Mouse (Mus musculus) C2C12 (cell line): ENCODE measurements around the gene Stpg2. TPM values are rescaled to one million over a fixed set of nuclear protein-coding genes. Genes with fewer than 3 reads are reported as not detected.
"Not testable (repeated sequence)": the region's sequence is repeated elsewhere in the genome, so short reads cannot be mapped to it uniquely, and the experiment has no call there.

Source experiments
- H3K27me3 ChIP-seq: one replicate; pipeline ENCODE4 v1.6.1; 2011; ENCODE audit not compliant: control insufficient read depth, insufficient read depth, insufficient read length
- H3K36me3 ChIP-seq: one replicate; pipeline ENCODE4 v1.6.1; 2011; ENCODE audit not compliant: control insufficient read depth, insufficient read depth
- H3K4me3 ChIP-seq: one replicate; pipeline ENCODE4 v1.5.1; 2011; ENCODE audit warnings: mild to moderate bottlenecking, control low read depth; ENCODE audit not compliant: poor library complexity, insufficient read depth, severe bottlenecking
- H3K79me2 ChIP-seq: one replicate; pipeline ENCODE4 v1.6.1; 2011; ENCODE audit not compliant: control insufficient read depth, insufficient read depth
- H3K79me3 ChIP-seq: one replicate; pipeline ENCODE4 v1.6.1; 2011; ENCODE audit warnings: low read depth, control low read depth
- H3ac ChIP-seq: one replicate; pipeline ENCODE3; 2011; ENCODE audit warnings: low read depth; ENCODE audit not compliant: control insufficient read depth, insufficient read length
- CEBPB ChIP-seq: IDR thresholded peaks from one replicate; pipeline ENCODE4 v1.6.1; 2011; ENCODE audit warnings: low read depth, mild to moderate bottlenecking, control low read depth, moderate library complexity
- CTCF ChIP-seq: IDR thresholded peaks from one replicate; pipeline ENCODE4 v1.5.1; 2011; ENCODE audit not compliant: control insufficient read depth, insufficient read depth, insufficient read length
- FOSL1 ChIP-seq: IDR thresholded peaks from one replicate; pipeline ENCODE4 v1.8.0; 2011; ENCODE audit warnings: mild to moderate bottlenecking, low read length; ENCODE audit not compliant: poor library complexity, insufficient read depth, severe bottlenecking
- MAX ChIP-seq: IDR thresholded peaks from one replicate; pipeline ENCODE4 v1.6.1; 2011; ENCODE audit warnings: mild to moderate bottlenecking, control low read depth
- MYOD1 ChIP-seq: IDR thresholded peaks from one replicate; pipeline ENCODE4 v1.6.1; 2011; ENCODE audit warnings: low read depth; ENCODE audit not compliant: control insufficient read depth, insufficient read length
- MYOG ChIP-seq: IDR thresholded peaks from one replicate; pipeline ENCODE4 v1.6.1; 2011; ENCODE audit not compliant: control insufficient read depth, insufficient read length; ENCODE audit errors: extremely low read depth
- USF1 ChIP-seq: IDR thresholded peaks from one replicate; pipeline ENCODE4 v1.6.1; 2011; ENCODE audit warnings: low read depth, mild to moderate bottlenecking, control low read depth, moderate library complexity
- polyA plus RNA-seq: library from polyadenylated mRNA; unstranded; fragments of >200 nt; fragmentation: generic; extraction: Trizol; gene quantifications from one replicate; pipeline ENCODE4 v1.2.1, GENCODE M21; 2012; ENCODE audit warnings: missing spikeins

Gene Stpg2
- polyA plus RNA-seq, 1 experiment = not detected

DNA sequence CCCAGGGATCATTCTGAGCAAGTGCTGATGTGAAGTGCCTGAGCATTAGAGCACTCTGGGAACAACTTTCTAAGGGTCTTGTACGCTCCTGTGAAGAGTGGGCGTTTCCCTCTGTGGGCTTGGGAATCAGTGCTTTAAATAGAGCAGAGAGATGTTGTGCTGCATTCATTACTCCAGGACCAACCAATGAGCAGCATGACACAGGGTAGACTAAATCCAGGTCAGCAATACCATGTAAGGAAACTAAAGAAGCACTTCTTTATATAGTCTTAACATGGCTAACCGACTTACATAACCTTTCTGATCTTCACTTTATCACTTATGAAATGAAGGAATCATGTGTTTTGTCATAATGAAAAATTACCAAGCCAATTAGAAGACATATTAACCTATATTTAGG is 290.4 kb downstream of the Stpg2 start:
- Histone ChIP-seq H3K36me3 (no peaks in the 10 kb centered on the region), H3K4me3 (no peak overlapping the region), H3K79me3 (no peaks in the 10 kb centered on the region), H3K79me2 (no peaks in the 10 kb centered on the region), H3ac (no peak overlapping the region), H3K27me3 (no peaks in the 10 kb centered on the region)
- TF ChIP-seq USF1 (no peak), FOSL1 (no peak), CEBPB (no peak), MAX (no peak), MYOD1 (no peak), MYOG (no peak)

DNA sequence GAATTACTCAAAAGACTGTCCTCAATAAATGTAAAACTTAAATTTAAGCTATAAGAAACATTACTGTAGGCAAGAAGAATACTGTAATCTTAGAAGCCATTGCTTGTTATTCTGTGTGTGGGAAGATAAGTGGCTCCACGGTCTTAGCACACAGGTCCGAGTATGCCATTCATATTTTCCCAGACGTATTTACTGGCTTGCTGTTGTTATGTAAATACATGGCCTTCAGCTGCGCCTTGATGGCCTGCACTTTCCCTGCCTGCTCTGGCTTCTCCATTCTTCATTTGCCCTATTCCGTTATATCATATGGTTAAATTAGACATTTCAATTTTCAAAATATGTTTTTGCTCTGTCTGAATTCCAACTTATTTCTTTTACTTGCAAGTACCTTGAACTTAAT is 296.7 kb downstream of the Stpg2 start:
- no peak overlapping the region for H3K4me3 ChIP-seq
- H3ac ChIP-seq = no peak overlapping the region
- TF ChIP-seq MYOD1 (no peak), CEBPB (no peak), MAX (no peak), USF1 (no peak), FOSL1 (no peak), MYOG (no peak), CTCF (no peak)
- no peaks in the 10 kb centered on the region for H3K79me3 ChIP-seq
- no peaks in the 10 kb centered on the region for H3K79me2 ChIP-seq
- no peaks in the 10 kb centered on the region for H3K27me3 ChIP-seq
- H3K36me3 ChIP-seq = no peaks in the 10 kb centered on the region

DNA sequence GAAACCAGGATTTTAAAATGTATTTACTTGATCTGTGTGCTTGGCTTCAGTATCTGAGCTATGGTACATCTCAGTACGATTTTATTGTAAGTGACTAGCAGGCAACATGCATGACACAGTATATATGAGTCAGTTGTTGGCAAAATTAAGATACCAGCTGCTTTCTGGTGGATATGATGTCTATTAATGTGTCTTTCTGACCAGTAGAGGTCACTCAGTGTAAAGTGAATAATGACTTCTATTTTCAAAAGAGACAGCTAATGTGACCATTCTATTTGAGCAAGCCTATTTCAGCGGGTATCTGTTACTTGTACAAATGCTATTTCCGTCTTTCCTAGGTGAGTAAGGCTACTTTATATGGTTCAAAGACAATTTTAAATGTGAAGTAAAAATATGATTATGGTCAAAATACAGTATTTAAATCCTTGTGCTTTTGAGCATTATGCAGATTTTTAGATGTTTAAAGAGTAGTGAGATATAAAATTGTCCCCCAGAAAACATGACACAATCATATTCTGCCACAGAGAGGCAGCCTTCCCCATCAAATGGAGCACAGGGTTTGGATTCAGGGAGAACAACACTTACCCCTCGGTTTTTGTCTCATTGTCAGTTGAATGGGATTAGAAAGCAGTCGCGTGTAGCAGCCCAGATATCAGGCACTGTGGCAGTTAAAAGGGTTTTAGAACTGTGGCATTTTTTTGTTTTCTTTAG is 303.9 kb downstream of the Stpg2 start:
- Histone ChIP-seq H3K79me2 (no peaks in the 10 kb centered on the region), H3ac (no peak overlapping the region), H3K4me3 (no peak overlapping the region), H3K79me3 (no peaks in the 10 kb centered on the region), H3K36me3 (no peaks in the 10 kb centered on the region), H3K27me3 (no peaks in the 10 kb centered on the region)
- no peak for TF ChIP-seq MAX
- TF ChIP-seq MYOG = no peak
- TF ChIP-seq CTCF = no peak
- TF ChIP-seq CEBPB = no peak
- no peak for TF ChIP-seq FOSL1
- TF ChIP-seq MYOD1 = no peak
- no peak for TF ChIP-seq USF1

DNA sequence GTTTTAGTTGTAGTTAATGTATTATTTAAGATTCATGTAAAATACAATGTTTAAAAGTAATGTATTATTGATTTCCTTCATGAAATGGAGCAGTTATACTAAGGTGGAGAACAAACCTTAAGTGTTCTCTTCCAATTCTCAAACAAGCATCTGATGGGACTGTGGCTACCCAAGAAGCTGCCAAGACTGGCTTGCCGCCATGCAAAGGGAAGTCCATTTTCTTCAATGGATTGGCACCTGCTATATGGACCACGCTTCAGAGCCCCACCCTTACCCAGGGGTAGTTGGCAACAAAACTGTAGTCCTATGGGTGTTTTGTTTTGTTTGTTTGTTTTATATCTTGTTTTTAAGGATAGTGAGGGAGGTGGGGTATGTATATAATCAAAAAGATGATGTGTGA is 373.0 kb downstream of the Stpg2 start:
- no peaks in the 10 kb centered on the region for H3K79me3 ChIP-seq
- H3ac ChIP-seq = no peak overlapping the region
- H3K4me3 ChIP-seq = no peak overlapping the region
- no peaks in the 10 kb centered on the region for H3K79me2 ChIP-seq
- H3K27me3 ChIP-seq = no peaks in the 10 kb centered on the region
- no peaks in the 10 kb centered on the region for H3K36me3 ChIP-seq
- TF ChIP-seq MAX (no peak), MYOD1 (no peak), FOSL1 (no peak), MYOG (no peak), CEBPB (no peak), USF1 (no peak), CTCF (no peak)

DNA sequence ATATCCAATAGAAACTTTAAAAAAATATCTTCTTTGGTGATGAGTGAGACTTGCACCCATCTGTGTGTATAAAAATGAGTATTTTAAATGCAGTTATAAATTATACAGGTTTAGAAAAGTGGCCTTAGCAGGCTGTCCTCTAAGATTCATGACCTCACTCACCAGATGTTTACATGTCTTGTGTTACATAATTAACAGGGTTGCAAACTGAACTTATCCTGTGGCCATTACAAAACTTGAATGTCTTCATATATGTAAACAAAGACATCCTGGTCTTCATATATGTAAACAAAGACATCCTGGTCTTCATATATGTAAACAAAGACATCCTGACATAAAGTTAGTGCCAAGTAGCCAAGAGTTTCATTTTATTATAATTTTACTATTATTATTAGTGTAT is 375.8 kb downstream of the Stpg2 start:
- Histone ChIP-seq H3K79me3 (no peaks in the 10 kb centered on the region), H3K36me3 (no peaks in the 10 kb centered on the region), H3K79me2 (no peaks in the 10 kb centered on the region), H3K4me3 (no peak overlapping the region), H3K27me3 (no peaks in the 10 kb centered on the region), H3ac (no peak overlapping the region)
- TF ChIP-seq FOSL1 = no peak
- TF ChIP-seq MAX = no peak
- no peak for TF ChIP-seq CTCF
- TF ChIP-seq MYOG = no peak

DNA sequence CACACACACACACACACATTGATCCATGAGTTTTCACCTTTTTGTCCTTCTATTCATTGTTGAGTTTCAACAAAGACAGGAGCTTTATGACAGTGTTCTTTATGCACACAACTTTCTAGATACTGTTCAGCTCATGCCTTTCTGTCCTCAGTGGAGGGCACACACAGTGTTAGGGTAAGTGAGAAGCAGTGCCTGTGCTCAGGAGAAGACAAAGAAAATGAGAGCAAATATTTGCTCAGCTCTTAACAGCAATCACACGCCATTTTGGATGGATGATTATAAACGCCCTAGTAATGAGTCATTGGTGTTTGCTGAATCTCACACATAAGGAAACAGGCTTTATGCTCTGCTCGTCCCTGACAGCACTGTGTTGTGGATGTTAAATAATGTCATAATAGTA is 394.0 kb downstream of the Stpg2 start:
- no peaks in the 10 kb centered on the region for H3K79me3 ChIP-seq
- H3K27me3 ChIP-seq = no peaks in the 10 kb centered on the region
- no peaks in the 10 kb centered on the region for H3K36me3 ChIP-seq
- no peak overlapping the region for H3K4me3 ChIP-seq
- H3ac ChIP-seq = no peak overlapping the region
- TF ChIP-seq FOSL1 = no peak
- no peak for TF ChIP-seq CEBPB
- TF ChIP-seq MYOG = no peak
- no peak for TF ChIP-seq MAX
- TF ChIP-seq MYOD1 = no peak
- TF ChIP-seq USF1 = no peak
- no peak for TF ChIP-seq CTCF
- no peaks in the 10 kb centered on the region for H3K79me2 ChIP-seq

DNA sequence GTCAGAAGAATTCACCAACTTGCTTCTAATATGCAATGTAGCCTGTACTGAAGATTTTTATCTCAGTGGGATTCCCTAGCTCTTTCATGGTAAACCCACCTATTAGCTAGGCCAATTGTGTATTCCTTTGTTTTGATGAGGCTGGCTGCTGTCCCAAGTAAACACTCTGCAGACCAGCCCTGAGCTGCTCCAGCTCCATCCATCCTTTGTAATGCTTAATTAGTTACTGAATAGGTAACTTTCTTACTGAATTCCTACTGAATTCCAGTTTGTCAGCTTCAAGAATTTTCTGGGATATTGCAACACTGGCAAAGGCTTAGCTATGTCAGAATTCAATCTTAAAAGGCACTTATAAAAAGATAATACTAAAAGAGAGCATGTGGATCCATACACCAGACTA is 402.8 kb downstream of the Stpg2 start:
- not testable (repeated sequence) for H3ac ChIP-seq, H3K79me2 ChIP-seq, H3K4me3 ChIP-seq, H3K79me3 ChIP-seq, H3K27me3 ChIP-seq, H3K36me3 ChIP-seq
